Mouse (Mus musculus) cerebellum, adult 8-10 months (tissue): ENCODE measurements around the gene Pfn4.
"Not testable (repeated sequence)": the region's sequence is repeated elsewhere in the genome, so short reads cannot be mapped to it uniquely, and the experiment has no call there.

Experiments used
- DNase-seq: peaks from one replicate; pipeline ENCODE4 v3.0.0; 2022

Gene Pfn4

DNA sequence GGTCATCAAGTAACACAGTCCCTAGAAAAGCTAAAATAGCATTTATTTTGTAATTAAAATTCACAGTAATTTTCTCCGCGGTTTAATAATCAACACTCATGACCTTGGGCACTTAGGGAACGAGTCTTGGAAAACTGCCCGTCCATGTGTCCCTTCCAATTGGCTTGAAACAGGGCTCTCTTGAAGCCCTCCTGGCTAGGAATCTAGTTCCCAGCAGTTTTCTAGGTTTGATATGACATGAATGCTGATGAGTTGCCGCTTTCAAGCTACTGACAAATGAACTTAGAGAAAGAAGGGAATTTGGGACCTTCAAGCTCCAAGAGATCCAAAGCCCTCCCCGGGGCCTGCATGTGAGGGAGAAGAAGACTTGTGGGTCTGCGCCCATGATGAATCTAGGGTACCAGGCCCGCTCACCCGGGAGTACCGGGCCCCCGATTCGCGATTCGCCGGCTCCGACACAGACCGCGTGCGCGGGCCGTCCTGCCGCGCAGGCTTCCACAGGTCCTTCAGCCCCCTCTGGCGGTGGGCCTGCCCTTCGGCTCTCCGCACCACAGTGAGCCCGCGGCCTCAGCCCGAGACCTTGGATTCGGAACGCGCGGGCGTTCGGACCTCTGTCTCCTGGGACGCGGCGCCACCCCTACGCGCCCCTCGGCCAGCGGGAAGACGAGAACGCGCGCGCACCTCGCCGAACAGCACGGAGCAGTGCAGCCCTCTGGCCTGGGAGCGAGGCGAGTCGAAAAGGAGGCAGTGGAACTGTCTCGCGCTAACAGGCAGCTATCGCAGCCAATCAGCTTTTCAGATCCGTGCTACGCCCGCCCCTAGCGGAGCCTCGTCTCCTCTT is at the start of gene Pfn4, which contains the start of gene Fam228b:
Pfn4 (plus strand) TSS at position 531 of the 841 bp plus-strand sequence.
Fam228b (minus strand) TSS at position 776 of the 841 bp plus-strand sequence.
- DNase-seq: peak; percentile 99

DNA sequence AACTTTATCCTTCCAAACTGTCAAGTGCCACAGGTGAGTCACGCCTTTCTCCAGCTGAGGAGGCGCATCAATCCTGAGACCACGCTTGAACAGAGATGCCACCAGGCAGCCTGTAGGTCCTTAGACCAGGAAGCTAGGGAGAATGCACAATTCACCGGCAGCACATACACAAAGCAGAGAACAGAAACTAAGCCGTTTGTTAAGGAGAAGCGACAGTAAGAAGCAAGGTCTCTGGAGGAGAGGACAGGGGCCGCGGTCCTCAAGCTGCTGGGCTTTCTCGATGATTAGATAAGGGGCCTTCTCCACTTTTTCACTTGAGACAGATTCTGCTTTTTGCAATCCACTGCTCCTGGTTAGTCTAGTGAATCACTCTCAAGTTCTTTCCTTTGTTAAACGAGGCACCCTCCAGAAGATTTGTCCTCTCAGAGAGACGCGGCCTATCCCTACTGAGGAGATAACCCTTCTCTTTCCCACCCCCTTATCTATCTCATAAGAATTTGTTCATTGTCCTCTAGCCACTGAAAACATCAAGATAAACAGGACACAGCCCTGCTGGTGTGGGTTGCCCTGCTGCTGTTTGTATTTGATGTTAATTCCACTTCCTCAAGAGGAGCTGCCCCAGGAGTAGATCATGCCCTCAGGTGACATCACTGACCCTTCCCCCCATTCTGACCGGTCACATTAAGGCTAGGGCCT is 49.6 kb upstream of the Pfn4 start:
- no peak for DNase-seq

DNA sequence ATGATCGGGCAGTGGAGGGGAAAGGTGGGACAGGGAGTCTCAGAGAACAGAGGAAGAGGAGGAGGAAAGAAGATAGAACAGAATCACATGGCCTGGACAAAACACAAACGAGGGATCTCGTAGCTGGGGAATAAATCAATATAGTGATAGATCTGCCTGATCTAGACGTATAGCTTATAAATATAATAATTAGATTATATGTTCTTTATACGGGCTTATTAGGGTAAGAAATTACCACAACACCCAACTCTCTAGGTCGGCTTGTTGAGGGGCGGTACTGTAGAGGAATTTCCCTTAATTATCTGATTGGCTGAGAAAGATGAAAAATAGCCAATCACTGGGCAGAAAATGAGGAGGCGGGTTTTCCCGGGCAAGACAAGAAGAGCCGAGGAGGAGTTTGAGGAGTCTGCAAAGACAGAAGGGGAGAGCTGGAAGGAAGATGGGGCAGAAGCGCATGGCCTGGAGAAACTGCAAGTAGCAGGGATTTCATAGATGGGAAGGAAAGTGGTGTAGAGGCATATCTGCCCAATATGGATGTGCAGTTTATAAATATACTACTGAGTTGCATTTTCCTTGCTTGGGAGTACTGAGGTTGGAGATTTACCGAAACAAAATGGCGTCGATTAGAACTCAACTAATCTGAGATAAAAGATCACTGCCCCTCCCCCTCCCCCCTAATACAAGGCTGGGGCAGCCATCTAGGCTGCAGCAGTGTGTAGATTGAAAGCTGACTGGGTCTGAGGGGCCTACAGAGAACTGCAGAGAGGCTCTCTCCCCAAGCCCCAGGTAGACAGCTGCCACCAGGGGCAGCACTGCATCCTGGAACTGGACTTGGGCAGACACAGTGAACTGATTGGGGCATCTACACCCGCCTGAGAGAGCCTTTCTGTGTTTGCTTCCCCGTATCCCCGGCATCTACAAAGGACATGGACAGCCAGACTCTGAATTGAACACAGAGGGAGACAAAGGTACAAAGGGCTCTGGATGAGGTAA is 48.8 kb upstream of the Pfn4 start:
- no peak for DNase-seq

GRCm38 (mm10) chr12:4729165-4729564 is 39.7 kb upstream of the Pfn4 start:
- DNase-seq: no peak

DNA sequence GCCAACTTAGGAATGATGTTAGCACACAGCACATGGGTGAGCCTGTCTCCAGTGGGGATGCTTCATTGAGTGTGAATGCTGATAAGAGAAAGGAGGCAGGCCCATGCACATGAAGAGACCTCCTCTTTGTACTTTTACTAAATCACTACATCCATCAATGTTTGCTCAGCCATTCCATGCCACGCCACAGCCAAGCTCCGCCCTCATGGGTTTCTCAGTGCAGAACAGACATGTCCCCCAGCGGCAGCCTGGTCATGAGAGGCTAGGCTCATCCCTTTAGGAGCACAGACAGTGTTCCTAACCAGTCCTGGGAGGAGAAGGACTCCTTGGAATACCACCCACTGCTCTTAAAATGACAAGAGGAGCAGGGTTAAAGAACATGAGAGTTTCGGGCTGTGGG is 37.2 kb upstream of the Pfn4 start:
- no peak for DNase-seq

GRCm38 (mm10) chr12:4732332-4732731 is 36.5 kb upstream of the Pfn4 start:
- DNase-seq: no peak

GRCm38 (mm10) chr12:4738031-4738576 is 30.7 kb upstream of the Pfn4 start, which contains the start of gene Fam228a:
Gene Fam228a (minus strand): TSS chr12:4738430.
- no peak for DNase-seq

DNA sequence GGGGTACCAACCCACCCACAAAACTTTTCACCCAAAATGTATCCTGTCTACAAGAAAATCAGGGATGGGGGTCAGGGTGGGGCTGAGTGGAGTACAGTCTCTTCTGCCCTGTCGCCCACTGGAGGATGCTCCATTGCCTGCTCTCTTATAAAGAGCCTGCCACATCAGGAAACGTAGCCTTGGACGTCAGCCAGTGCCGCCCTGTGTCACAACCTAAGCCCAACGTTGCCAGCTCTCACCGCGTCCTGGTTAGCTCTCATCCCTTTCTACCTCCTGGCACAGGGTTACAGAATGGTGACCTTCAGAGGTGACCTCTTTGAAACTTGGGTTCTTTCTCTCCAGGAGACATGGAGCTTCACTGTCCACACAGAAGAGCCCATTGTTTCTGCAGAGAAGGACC is 28.0 kb upstream of the Pfn4 start:
- DNase-seq: no peak

DNA sequence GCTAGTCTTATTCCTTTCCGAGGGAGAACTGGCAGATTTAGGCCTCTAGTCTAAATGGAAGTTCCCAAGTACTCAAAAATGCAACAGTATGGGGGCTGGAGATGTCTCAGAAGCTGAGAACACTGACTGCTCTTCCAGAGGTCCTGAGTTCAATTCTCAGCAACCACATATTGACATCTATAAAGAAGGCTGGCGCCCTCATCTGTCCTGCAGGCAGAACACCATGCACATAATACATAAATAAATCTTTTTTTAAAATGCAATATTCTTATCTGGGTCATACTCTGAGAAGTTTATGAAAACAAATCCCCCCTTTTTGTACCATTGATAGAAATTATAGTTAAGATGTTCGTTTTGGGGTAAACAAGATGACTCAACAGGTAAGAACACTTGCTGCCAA is 26.6 kb upstream of the Pfn4 start:
- DNase-seq: no peak

- DNase-seq: no peak
Observed at GRCm38 (mm10) chr12:4744486-4744885, 24.3 kb upstream of the Pfn4 start.

DNA sequence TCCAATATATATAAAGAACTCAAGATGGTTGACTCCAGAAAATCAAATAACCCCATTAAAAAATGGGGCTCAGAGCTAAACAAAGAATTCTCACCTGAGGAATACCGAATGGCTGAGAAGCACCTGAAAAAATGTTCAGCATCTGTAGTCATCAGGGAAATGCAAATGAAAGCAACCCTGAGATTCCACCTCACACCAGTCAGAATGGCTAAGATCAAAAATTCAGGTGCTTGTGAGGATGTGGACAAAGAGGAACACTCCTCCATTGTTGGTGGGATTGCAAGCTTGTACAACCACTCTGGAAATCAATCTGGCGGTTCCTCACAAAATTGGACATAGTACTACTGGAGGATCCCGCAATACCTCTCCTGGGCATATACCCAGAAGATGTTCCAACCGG is 14.4 kb upstream of the Pfn4 start:
- DNase-seq: not testable (repeated sequence)

DNA sequence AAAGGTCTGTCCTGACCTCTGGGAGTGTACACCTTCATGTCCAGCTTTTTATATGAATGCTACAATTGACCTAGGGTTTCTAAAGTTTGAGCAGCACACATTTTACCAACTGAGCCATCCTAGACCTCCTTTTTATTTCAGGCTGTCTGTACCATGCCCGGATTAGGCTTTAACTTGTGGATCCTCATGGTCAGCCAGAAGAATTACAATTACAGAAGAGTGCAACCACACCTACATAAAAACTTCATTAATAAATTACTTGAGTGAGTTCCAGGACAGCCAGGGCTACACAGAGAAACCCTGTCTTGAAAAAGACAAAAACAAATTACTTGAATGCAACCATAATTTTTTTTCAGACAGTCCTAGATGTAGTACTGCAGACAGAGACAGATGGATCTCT is 11.8 kb upstream of the Pfn4 start:
- DNase-seq: no peak

- DNase-seq: no peak
Observed at GRCm38 (mm10) chr12:4769333-4769723, 506 bp downstream of the Pfn4 start.

DNA sequence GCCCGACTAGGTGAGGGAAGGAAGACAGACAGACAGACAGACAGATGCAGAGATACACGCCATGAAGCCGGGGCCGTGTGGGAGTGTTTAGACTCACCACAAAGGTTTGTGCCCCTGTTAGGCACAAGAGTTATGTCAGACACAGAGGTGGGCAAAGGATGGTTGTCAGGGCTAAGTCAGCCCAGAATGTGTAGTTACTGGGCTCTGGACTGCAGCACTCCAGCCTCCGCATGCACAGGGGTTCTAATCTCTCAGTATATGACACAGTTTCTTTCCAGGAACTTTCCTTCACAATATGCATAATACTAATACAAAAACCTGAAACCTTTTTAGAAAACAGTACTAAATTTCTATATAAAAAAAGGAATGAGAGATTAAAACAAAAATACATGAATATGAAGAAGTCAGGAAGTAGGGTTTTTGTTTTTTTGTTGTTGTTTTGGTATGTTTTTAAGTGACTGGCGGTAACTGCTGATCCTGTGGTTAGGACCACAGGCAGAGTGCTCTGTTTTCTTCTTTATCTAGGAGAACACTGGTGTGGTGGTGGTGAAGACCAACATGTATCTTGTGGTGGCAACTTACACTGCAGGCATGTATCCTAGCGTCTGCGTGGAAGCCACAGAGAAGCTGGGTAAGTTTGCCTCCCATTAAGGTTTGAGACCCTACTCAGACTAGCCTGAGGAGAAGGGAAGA is 6.2 kb downstream of the Pfn4 start:
- no peak for DNase-seq

- DNase-seq: no peak
Observed at GRCm38 (mm10) chr12:4775588-4775949, 6.7 kb downstream of the Pfn4 start.

DNA sequence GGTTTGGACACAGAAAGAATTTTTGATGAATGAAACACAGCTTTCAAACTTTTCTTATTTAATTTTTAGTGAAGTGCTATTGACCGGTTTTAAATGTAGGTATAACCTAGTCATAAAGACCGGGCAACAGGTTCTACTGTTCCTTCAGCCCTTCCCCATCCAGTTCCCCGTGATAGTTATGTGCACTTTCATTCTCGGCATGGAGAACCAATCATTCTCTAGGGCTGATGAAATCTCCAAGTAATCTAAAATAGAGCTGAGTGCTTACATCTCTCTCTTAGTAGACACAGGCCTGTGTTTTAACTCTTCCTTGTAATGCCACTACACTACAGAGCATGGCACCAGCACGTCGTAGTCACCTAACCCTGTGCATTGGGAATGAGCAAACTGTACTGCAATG is 8.9 kb downstream of the Pfn4 start:
- no peak for DNase-seq

- no peak for DNase-seq
Observed at GRCm38 (mm10) chr12:4780245-4780644, 11.4 kb downstream of the Pfn4 start.

- DNase-seq: no peak
Observed at GRCm38 (mm10) chr12:4781270-4781669, 12.4 kb downstream of the Pfn4 start.

DNA sequence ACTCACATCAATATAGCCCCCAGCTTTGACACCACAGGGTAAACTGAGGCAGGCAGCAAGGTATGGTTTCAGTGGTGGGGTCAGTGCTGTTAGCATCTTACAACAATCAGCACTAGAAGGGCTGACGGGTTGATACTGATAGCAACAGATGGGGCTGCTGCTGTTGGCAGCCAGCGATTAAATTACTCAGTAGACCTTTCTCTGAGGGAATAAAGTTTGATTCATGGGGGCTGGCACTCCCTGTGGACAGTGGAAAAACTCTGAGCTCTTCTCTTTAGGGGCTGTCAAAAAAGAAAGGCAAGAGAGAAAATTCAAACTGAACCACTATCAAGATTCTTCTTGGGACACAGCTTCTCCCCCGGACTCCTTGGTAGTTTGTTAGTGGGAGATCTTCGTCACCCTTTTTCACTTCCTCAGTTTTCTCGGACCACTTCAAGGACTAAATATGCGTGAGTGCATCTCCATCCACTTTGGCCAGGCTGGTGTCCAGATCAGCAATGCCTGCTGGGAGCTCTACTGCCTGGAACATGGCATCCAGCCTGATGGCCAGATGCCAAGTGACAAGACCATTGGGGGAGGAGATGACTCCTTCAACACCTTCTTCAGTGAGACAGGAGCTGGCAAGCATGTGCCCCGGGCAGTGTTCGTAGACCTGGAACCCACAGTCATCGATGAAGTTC is 13.0 kb downstream of the Pfn4 start:
- not testable (repeated sequence) for DNase-seq

DNA sequence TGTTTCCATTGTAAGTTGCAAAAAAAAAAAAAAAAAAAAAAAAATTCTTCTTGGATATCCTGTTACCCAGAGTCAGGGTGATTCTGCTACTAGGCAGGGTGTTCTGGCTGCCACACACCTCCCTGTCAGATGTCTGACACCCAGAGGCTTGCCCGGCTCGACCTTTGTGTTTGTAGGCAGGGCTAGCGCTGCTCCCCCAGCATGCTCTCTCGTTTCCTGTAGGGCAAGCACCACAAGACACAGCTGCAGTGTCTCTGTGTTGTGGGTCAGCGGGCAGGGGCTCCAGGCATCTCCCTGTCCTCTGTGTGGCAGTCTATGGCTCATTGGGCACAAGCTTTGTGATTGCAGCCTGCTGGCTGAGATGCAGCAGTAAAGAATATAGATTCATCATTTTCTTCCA is 14.8 kb downstream of the Pfn4 start:
- no peak for DNase-seq

GRCm38 (mm10) chr12:4784466-4784865 is 15.6 kb downstream of the Pfn4 start:
- no peak for DNase-seq
